Mouse (Mus musculus): ENCODE measurements around the gene Ep300.
"Not testable (repeated sequence)": the region's sequence is repeated elsewhere in the genome, so short reads cannot be mapped to it uniquely, and the experiment has no call there.

Ep300 gene

DNA sequence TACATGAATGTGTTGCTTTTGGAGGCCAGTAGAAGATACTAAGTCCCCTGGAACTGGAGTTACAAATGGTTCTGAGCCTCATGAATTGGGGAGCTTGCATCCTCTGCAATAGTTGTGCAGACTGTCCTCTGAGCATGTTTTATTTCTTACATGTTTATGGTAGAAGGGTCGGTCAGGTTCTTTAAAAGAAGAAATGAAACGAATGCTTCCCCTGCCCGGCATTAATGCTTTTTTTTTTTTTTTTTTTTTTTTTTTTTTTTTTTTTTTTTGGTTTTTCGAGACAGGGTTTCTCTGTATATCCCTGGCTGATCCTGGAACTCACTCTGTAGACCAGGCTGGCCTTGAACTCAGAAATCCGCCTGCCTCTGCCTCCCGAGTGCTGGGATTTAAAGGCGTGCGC lies 13.6 kb downstream of the Ep300 start:
- not testable (repeated sequence) for DNase-seq

DNA sequence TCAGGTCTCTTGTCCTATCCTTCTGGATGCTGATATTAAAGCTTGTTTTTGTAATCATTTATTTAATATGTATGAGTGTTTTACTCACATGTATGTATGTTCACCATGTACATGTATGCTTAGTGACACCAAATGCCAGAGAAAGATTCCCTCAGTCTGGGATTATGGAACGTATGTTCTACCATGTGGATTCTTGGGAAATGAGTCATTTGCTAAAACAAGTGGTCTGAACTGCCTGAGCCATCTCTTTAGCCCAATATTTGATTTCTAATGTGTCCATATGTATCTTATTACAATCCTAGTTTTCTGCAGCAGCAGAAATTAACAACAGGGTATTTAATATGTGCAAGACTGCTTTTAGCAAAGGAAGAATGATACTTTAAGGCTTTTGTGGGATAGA lies 20.1 kb downstream of the Ep300 start:
- DNase-seq: no peak

GRCm38 (mm10) chr15:81606634-81607033 lies 21.5 kb downstream of the Ep300 start:
- DNase-seq: no peak

- DNase-seq: no peak
These were observed 64.6 kb downstream of the Ep300 start for GRCm38 (mm10) chr15:81649516-81650455.

- DNase-seq: no peak
These were observed 65.5 kb downstream of the Ep300 start for GRCm38 (mm10) chr15:81650636-81651035.

DNA sequence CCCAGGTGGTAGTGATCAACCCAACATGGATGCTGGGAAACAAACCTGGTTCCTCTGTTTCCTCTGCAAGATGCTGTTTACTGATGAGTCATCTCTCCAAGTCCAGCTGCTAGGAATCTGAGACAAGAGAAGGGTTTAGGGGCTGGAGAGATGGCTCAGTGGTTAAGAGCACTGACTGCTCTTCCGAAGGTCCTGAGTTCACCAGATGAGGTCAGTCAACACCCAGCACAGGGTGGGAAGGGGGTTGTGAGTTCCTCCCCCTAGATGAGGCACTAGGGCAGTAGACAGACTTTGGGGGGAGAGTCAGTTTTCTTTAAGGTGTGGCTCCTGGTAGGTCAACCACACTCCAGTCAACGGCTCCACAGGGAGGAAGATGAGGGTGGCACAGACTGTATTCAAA lies 76.5 kb downstream of the Ep300 start:
- DNase-seq: no peak

DNA sequence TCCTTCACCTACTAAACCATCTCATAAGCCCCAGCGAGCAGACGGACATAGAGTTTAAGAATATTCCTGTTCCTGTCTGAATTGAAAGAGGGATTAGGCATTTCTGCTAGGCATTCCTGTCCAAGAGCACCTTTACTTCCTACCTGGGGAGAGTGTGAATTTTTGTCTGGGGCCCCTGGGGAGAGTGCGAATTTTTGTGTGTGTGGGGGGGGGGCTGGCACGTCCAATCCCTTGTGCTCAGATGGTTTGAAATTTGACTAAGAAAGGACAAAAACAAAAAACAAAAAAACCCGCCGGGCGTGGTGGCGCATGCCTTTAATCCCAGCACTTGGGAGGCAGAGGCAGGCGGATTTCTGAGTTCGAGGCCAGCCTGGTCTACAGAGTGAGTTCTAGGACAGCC lies 78.1 kb downstream of the Ep300 start:
- no peak for DNase-seq

GRCm38 (mm10) chr15:81663697-81664561 lies 78.8 kb downstream of the Ep300 start, which contains the start of gene L3mbtl2:
TSS of gene L3mbtl2 (plus strand) at chr15:81663889.
- DNase-seq: peak; percentile 93

DNA sequence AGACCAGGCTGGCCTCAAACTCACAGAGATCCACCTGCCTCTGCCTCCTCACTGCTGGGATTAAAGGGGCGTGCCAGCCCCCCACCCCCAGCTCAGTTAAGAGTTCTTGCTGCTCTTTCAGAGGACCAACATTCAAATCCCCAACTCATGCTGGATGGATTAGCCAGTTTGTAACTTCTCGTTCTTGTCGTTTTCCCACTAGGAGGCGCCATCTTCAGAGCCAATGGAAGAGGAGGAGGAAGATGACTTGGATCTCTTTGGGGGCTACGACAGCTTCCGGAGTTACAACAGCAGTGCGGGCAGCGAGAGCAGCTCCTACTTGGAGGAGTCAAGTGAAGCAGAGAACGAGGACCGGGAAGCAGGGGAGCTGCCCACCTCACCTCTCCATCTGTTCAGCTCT lies 81.8 kb downstream of the Ep300 start:
- DNase-seq: no peak

GRCm38 (mm10) chr15:81670231-81670640 lies 85.1 kb downstream of the Ep300 start:
- DNase-seq: no peak

GRCm38 (mm10) chr15:81676637-81677036 lies 91.5 kb downstream of the Ep300 start:
- no peak for DNase-seq

DNA sequence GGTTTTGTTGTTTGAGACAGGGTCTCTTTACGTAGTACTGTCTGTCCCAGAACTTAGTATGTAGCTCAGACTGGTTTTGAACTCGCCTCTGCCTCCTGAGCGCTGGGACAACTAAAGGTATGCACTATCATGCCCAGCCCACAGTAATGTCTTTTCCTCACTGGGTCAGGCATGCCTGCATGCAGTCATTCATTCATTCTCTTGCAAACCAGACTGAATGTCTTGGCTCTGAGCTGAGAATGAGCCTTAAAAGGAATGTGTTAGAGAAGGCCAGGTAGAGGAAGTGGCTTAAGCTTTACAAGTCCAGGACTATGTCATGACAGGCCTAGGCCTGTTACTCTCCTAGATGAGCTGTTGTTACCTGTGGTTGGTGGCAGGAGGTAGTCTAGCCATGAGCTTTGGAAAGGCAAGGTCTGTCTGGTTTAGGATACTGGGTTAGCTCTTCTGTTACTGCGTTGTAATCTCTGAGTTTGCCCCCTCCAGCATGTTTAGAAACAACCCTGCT lies 95.2 kb downstream of the Ep300 start:
- no peak for DNase-seq

- no peak for DNase-seq
These were observed 108.3 kb downstream of the Ep300 start for GRCm38 (mm10) chr15:81693366-81693966.

- DNase-seq: peak; percentile 65
These were observed 109.1 kb downstream of the Ep300 start for GRCm38 (mm10) chr15:81693967-81694881.

DNA sequence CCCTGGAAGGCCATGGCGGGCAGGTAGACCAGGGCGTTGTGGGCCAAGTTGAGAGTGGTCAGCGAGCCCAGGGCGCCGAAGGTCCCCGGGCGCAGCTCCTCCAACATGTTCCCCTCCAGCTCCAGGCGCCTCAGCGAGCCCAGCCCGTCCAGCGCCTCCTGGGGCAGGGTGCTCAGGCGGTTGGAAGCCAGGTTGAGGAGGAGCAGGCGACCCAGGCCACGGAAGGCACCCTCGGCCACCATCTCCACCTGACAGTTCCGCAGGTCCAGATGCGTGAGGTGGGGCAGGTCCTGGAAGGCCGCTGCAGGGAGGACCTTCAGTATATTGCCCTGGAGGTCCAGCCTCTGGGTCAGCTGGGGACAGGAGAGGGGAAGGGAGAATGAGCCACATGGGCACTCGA lies 109.7 kb downstream of the Ep300 start:
- no peak for DNase-seq

- peak; percentile 68 for DNase-seq
These were observed 112.0 kb downstream of the Ep300 start, which contains the start of gene Chadl for GRCm38 (mm10) chr15:81697175-81697574. TSS of gene Chadl (minus strand) at chr15:81697287.

DNA sequence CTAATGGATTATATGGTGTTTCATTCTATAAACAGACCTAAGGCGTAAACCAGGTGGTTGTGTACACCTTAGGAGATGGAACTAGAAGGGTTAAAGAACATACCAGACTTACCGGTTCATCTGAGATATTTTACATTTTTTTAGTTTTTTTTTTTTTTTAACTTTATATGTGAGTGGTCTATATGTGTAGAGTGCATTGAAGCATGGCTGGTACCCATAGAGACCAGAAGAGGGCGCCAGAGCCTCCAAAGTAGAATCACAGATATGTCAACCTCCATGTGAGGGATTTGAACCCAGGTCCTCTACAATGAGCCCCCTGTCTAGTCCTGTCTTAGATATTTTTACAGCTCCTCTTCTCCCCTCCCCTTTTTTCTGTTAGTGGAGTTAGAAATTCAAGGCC lies 112.7 kb downstream of the Ep300 start:
- no peak for DNase-seq

DNA sequence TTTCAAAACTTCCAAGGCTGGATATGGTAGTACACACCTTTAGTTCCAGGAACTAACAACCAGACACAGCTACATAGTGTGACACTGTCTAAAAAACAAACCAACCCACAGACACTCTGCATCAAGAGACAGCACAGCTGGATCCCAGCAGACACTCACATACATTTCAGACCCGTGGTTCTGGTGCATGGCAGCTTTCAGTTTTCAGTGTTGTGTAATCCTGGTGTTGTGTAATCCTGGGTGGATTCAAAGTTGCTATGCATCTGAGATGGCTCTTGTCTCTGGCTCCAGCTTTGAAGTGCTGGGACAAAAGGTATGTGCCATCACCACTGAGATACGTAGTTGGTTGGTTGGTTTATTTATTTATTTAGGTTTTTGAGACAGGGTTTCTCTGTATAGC lies 113.4 kb downstream of the Ep300 start:
- DNase-seq: no peak

DNA sequence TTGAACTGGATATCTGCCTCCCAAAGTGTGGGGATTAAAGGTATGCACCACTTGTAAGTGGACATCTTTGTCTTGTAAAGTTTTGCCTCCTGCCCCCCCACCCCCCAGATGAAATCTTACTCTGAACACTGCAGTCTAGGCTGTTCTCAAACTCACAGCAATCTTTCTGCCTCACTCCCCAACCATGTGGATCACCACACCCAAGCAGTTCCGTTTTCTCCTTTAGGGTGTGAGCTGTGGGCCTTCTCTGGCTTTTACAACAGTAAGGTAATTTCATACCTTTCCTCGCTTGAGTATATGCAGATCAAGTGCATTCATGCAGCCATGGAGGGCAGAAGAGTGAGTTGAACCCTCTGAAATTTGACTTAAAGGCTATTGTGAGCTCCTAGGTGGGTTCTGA lies 115.0 kb downstream of the Ep300 start:
- DNase-seq: no peak

- no peak for DNase-seq
These were observed 115.5 kb downstream of the Ep300 start for GRCm38 (mm10) chr15:81700601-81701000.

DNA sequence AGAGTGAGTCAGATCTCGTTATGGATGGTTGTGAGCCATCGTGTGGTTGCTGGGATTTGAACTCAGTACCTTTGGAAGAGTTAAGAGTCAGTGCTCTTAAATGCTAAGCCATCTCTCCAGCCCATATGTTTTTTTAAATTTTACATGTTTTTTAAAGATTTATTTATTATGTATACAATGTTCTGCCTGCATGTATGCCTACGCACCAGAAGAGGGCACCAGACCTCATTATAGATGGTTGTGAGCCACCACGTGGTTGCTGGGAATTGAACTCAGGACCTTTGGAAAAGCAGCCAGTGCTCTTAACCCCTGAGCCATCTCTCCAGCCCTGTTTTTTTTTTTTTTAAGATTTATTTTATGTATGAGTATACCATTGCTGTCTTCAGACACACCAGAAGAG lies 116.2 kb downstream of the Ep300 start:
- DNase-seq: not testable (repeated sequence)

All from layer of hippocampus, adult 9-11 months (tissue).